Mouse (Mus musculus) cerebellum, adult (tissue): ENCODE results near the gene Srl.
"Not testable (repeated sequence)": the region's sequence is repeated elsewhere in the genome, so short reads cannot be mapped to it uniquely, and the experiment has no call there.

Experiments
- ATAC-seq: cut with Nextera tagmentation; 2 replicates; pipeline ENCODE4 v1.9.2; 2017; ENCODE audit warnings: mild to moderate bottlenecking, moderate library complexity, mixed read lengths; ENCODE audit not compliant: insufficient number of reproducible peaks, low FRiP score, low TSS enrichment

Srl gene

DNA sequence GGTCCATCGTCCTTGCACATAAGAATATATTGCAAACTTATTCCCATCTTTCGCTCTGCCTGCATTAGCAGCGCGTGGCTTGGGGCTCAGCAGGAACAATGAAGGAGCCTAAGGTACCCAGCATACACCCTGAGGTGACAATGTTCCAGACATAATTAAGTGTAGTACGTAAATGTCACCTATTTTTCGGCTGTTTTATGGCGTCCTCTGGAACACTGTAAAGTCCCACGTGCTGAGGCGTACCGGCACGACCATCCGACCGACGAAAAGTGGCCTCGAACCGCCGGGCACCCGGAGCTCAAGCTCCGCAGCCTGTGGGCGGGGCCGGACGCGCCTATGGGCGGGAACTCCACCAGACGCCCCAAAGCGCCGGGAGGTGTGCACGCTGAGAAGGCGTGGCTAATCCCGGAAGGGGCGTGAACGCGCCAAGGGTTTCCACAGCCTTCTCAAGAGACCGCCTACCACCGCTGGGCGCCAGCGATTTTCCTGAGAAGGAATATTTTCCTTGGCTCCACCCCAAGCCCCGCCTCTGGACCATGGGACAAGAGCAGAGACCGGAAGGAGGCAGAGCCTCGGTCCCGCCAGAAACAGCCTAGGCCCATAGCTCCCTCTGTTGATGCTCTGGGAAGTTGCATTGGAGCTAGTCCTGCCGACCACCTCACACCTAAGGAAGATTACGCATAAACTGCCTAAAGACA is at the start of gene Srl:
Gene Srl (minus strand): TSS at position 316 of the 698 bp plus-strand sequence.
- ATAC-seq, result peak; percentile 88

DNA sequence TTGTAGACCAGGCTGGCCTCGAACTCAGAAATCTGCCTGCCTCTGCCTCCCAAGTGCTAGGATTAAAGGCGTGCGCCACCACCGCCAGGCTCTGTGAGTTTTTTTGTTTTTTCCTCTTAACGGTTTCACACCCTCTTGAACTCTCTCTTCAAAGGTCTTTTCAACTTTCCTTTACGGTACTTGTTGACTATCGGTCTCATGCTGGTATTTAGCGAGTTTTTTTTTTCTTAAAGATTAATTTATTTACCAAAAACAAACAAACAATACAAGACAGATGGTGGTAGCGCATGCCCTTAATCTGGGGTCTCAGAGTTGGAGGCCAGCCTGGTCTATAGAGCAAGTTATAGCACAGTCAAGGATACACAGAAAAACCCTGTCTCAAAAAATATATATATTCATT is 48.6 kb upstream of the Srl start:
- ATAC-seq, result no peak

DNA sequence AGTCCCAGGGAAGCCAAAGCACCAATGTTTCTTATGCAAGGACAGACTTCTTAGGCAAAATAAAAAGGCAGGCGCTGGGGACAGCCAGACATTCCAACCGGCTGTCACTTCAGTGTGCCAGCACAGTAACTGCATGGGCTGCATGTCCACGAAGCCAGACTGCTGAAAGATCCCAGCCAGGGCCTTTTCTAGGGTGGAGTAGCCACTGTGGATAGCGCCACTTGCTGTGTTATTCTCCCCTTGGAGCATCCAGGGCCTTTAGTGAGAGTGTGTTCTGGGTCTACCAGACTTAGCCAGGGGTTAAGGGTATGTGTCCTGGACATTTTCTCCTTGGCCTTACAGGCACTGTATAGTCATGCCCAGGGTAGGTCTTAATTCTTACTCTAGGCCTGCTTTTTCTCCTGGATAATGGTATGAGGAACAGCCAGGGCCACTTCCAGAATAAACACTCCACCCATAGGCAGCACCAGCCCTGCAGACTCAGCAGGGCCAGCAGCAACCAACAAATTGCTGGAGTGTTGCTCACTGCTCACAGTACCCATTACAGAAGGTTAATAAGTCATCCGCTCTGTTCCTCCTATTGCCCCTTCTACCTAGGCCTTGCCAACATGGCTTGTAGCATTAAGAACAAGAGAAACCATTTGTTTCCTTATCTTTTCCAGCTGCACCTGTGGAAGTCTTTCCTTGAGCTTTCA is 46.0 kb upstream of the Srl start:
- ATAC-seq, result no peak

DNA sequence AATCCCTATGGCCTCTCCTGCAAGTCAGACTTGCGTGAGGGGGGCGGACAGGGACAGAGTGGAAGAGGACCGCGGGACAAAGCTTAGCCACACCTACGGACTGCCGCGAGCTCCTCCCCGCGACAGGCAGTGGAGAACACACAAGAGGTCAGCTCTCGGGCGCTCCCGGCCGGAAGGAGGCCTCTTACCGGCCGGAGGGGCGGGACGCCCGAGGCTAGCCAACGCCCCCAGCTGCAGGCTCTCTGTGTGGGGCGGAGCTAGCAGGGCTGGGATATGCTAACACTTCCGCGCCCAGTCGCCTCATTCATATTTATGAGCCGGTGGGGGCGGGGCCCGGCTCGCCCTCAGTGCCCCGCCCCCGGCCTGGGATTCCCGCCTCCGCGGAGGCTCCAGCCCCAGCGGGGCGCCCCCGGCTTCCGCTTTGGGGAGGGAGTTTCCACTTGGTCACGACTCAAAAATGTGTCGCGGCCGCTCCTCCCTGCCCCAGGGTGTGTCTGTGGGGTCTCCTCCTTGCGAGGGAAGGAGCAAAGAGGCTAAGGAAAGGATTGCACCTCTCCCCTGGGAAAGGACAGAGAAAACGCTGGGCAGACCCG is 45.0 kb upstream of the Srl start:
- peak; percentile 97 for ATAC-seq

DNA sequence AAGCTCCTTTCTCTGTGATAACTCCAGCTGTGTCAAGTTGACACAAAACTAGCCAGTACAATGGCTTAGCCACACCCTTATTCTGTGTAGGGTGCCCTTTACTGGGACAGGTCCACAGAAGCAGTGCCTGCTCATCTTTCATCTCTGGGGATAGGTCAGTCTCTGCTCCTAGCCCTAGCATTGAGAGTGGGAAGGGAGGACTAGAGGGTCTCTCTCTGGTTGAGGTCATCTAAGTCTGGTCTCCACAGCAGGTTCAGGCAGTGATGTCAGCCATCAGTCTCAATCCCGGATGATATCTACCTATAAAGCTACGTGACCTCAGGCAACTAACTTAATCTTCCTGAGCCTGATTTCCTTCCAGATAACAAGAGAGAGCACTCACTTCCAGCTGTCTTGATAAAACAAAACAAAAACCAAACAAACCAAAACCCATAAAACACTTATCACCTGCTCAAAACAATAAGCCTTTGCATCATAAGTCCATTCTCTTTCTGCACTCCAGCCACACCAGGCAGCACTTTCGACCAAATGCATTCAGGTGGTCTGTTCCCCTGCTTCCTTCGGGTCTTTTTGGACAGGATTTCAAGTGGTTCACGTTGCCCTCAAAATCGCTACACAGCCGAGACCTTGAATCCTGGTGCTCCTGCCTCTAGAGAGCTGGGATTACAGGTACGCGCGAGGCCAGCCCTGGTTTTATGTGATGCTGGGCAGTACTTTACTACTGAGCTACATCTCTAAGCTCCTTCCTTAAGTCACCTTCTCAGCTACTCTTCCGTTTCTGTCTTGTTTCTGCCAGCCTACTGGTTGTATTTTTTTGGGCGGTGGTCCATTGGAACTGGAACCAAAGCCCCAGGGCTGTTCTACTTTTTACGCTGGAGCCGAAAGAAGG is 44.3 kb upstream of the Srl start:
- ATAC-seq, result 0 out of 2 replicates have a peak, but pooled peaks have one; percentile 4

DNA sequence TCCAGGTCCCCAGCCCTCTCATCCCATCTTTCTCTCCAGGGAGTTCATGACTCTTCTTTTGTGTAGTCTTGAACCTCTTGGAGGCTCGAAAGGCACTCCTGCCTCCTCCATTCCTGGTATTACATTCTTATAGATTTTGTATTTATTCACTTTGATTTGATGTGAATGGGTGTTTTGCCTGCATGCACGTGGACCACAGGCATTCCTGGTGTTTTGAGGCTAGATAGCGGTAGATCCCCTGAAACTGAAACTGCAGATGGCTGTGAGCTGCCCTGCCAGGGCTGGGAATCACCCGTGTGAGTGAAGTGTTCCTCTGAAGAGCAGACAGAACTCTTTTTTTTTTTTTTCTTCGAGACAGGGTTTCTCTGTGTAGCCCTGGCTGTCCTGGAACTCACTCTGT is 42.8 kb upstream of the Srl start:
- ATAC-seq, result no peak

DNA sequence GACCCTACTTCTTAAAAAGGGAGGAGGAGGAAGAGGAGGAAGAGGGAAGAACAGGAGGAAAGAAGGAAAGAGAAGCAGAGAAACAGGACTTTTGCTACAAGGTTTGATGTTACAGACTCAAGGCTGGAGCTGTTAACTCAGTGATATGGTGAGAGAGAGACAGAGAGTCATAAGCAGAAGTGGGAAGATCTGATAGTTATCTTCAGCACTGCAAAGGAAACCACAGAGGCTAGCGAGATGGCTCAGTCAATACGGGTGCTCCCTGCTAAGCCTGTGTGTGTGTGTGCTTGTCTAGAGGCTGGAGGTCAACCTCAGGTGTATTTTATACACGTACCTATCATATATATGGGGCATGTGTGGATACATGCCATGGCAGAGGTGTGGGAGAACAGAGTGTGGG is 42.2 kb upstream of the Srl start:
- ATAC-seq, result no peak

DNA sequence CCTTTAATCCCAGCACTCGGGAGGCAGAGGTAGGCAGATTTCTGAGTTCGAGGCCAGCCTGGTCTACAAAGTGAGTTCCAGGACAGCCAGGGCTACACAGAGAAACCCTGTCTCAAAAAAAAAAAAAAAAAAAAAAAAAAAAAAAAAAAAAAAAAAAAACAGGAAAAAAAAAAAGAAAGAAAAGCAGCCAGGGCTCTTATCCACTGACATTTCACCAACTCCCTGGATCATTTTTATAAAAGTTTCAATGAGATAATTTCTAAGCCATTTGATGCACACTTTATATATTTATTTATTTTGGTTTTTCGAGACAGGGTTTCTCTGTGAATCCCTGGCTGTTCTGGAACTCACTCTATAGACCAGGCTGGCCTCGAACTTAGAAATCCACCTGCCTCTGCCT is 39.6 kb upstream of the Srl start:
- ATAC-seq, result not testable (repeated sequence)

DNA sequence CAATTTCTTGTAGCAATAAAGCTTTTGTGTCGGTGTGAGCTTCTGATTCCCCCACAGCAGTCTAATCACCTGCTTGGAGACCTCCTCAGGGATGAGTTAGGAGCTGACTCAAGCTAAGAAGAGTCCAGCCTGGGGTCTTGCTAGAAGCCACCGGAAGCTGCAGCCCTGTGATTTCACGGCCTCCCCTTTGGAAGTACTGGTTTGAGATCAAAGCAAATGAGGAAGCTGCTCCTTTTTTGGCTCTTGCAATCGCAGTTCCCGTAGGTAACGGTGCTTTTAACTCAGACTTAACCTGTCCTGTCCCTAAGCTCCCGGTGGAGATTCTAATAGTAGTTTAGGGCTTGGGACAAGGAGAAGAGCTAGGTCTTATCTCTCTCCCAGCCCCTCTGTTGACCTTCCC is 37.0 kb upstream of the Srl start:
- no peak for ATAC-seq

DNA sequence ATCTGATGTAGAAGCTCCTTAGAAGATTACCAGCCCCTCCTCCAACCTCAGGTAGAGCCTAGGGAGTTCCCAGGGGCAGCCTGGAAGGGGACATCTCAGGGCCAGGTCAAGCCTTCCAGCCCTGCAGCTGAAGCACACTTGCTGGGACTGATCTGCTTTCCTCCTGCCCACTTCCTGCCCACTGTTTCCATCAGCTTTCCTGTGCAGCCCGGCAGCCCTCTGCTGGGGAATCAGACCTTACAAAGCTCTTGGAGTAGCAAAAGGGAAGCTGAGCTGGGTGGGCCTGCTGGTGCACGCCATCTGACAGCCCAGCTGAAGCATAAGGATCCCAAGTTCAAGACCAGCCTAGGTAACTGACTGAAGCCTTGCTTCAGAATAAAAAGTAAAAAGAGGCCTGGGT is 35.3 kb upstream of the Srl start:
- ATAC-seq, result no peak

DNA sequence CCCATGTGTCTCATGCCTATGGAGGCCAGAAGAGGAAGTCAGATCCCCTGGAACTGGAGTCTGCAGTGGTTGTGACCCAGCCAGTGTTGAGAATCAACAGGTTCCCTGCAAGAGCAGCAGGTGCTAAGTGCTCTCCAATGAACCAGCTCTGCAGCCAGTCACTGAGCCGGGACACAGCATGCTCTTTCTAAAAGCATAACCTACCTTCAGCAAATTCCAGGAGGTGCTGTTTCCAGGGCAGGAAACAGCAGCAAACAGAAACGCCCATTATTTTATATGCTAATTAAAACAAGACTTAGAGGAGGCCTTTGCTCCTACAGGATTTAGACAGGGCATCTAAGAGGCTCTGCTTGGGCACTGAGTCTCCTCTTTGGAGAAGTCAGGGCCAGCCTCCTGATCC is 34.4 kb upstream of the Srl start:
- no peak for ATAC-seq

DNA sequence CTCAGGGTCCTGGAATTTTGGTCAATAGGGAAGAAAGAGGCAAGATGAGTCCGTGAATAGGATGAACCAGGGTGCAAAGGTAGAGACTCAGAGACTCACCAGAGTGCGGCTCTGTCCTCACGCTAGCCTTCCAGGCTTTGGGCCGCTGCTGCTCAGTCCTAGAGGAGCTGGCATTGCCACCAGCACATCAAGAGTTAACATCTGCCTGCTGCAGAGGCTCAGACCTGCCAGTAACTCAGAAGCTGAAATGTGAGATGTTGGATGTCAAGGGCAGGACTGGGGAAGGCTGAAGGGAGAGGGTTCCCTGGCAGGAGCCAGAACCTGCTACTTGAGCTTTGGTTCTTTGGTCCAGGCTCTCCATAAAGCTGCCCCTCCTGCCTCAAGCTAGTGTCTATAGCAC is 29.1 kb upstream of the Srl start:
- no peak for ATAC-seq

DNA sequence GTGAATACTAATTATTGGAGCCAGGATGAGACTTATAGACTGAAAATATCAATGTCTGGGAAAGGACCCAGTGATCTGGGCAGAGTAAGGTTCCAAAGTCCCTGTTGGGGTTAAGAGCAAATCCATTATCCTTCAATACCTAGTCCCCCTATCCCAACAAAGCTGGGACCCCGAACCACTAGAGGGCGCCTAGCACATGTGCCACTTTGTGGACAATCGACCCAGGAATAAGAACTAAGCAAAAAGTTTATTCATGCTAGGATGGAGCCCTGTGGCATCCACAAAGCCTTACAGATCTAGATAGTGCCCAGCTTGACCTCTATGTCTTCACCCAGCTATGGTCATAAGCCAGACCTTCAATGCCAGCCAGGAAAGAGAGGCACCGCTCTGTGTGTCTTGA is 26.3 kb upstream of the Srl start:
- ATAC-seq, result no peak

DNA sequence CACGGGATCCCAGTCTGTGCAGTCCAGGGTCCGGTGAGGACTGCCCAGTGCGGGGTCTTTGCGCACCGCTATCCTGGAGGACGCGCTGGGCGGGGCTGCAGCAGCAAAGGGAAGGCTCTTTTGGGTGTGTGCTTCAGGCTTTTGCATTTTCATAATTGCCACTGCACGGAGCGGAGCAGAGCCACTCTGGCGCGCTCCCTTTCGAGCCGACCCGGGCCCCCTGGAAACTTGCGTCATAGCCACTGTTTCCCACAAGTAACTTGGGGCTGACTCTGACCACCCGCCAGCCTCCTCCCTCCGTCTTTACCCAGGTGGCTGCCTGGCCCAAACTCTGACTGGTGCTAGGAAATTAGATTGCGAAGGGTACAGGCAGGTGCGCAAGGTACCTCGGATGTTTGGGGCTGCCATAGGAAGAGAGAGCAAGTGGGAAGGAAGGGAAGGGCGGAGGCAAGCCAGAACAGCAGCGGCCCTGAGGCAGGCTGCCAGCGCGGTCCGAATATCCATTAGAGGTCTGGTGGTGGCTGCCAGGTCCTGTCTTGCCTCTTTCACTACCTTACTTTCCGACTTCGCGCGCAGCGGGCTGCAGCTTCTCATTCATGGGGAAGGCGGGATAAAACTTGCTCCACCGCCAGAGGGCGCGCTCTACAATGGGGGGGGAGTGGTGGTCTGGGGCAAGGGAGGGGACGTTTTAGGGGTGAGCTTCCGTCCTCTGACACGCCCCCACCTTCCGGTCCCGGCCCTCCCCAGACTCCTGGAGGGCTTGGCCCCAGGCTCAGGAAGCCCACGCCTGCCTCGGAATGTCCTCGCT is 18.7 kb upstream of the Srl start:
- ATAC-seq, result peak; percentile 10; the same call in 1 of the 2 replicates

DNA sequence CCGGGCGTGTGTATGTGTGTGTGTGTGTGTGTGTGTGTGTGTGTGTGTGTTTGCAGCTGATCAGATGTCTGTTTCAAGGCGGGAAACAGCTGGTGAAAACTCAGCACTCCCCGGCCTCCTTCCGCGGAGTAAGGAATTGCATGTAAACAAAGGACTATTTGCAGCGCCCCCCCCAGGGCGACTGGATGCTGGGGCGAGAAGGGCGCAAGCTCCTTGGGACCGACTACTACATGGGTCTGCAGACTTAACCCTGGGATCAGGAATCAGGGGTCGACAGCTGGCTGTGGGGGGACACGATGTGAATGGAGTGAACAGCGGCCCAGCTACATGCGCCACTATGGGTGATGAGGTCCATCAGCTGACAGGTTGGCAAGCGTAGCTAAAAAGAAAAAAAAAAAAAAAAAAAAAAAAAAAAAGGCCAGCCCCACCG is 18.1 kb upstream of the Srl start, which contains the start of gene Tfap4:
Gene Tfap4 (minus strand): TSS at position 140 of the 430 bp plus-strand sequence.
- ATAC-seq, result peak; percentile 12; the same call in 1 of the 2 replicates

DNA sequence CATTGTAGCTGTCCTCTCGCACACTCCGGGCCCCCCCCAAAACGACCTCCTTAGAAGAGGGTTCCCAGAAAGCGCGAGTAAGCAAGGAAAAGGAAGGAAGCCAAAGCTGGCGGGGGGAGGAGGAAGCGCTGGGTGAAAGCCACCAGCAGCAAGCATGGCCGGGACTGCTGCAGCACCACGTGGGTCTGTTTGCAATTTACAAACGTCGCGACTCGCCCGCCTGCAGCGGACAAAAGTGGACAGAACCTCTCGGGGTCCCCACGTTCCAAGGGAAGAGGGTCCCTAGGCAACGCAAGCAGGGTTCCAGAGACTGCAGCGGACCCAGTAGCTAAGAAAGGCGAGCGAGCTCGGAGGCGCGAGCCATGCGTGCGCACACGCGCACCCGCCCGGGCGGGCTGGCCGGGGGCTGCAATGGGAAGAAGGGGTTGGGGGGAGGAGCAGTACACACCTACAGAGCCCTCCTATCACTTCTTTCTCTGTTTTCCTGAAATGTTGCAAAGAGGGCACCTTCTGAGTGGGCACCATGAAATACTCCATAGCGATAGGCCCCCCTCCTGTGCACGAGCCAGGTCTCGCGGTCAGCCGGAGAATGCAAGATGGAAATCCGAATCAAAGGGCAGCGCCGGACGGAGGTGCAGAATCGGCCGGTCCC is 17.5 kb upstream of the Srl start:
- ATAC-seq, result peak; percentile 5; the same call in 1 of the 2 replicates

DNA sequence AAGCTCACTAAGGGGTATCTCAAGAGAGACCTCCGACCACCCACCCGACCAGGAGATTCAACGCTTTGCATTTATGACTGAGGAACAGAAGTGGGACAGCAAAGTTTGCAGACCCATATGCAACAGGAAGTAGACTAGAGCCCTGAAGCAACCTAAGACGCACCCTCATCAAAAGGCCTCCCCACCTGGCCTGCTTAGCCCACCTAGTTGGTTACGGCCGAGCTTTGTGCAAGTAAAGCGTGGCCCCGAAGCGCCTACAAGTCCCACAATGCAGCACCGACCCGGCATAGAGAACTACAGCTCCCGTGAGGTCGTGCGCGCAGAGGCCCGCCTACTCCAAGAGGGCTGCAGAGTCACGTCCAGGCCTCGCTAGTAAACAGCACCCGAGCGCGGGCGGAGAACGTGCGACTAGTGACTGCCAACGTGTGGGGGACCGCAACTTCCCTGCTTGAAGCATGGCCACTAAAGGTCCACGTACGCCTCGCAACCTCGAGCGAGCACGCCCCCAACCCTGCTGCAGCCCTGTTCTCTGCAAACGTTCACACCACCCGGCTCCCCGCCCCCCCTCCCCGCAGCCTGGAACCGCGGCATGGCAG is 16.9 kb upstream of the Srl start:
- peak; percentile 90 for ATAC-seq

DNA sequence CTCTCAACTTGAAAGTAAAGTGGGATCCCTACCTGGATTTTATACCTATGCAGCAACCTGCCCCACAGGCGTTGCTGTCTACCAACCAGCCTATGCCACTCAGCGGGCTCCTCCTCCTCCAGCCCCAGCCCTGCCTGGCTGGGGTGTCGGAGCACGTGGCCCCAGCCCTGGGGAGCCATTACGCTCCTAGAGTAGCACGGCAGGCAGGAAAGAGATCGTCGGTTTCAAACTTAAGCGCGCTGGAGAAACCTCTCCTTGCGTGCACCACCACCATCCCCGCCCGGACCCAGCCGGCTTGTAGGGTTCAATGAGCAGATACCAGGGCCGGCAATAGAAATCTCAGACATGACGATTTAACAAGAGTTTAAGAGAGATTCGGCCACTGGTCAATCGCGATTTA is 16.3 kb upstream of the Srl start:
- ATAC-seq, result peak; percentile 33; the same call in 1 of the 2 replicates

DNA sequence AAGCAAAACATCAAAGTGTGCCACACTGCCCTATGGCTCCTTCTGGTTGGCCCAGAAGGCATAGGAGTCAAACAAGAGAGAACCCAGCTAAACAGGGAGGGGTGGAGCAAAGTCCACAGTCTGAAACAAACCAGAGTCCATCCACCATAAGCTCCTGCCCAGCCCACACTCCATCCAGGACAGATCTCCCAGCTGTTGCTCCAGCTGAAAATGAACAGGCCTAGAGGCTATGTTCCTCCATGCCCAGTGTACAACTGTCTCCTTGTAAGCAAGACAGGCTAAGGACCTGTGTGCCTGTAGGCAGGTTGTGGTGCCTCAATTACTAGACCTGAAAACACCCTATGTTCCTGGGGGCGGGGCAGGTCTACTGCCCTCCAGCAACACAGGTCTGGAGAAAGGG is 15.5 kb upstream of the Srl start:
- no peak for ATAC-seq
